Mouse (Mus musculus): ENCODE measurements at regions not wholly inside any gene's neighbourhood (a gene's known extent, or its start where the extent isn't known, plus 50 kb on each side); places are given as distances from the start of the nearest gene placed in this dataset.

- DNase-seq (ENCODE audit: low spot score), result no peak
These were observed 145.1 kb downstream of the Rps24 start for GRCm38 (mm10) chr14:24631994-24632393.

GRCm38 (mm10) chr14:24641853-24642252 is 154.9 kb downstream of the Rps24 start:
- no peak for DNase-seq (ENCODE audit: low spot score)

DNA sequence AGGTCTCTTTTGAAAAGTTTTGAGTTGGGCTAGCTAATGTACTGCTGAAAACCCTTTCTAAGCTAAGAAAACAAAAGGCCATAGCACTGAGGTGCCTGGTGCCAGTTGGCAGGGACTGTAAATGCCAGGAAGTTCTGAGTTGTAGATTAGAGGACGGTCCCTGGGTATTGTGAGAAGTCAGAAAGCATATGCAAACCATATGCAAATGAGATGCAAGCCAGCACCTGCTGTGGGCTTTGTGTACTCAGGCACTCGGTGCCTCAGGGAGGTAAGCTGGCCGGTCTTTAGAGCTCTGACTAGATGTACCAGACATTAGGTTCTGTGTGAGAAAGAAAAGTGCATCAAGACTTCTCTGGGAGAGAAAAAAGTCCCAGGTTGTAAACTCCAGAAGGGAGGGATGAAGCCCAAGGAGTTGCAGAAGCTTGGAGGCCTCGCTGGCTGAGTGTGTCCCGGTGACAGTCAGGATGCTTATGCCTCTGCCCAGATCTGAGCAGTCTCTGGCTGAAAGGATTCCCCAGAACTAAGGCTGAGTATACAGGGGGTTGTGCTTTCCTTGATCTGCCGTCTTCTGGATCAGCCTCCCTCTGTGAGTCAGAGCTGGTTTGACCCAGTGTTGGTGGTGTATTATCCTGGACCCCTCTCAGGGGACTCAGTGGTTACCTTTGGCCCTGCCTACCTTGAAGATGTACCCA is 157.3 kb downstream of the Rps24 start:
- no peak for DNase-seq (ENCODE audit: low spot score)

DNA sequence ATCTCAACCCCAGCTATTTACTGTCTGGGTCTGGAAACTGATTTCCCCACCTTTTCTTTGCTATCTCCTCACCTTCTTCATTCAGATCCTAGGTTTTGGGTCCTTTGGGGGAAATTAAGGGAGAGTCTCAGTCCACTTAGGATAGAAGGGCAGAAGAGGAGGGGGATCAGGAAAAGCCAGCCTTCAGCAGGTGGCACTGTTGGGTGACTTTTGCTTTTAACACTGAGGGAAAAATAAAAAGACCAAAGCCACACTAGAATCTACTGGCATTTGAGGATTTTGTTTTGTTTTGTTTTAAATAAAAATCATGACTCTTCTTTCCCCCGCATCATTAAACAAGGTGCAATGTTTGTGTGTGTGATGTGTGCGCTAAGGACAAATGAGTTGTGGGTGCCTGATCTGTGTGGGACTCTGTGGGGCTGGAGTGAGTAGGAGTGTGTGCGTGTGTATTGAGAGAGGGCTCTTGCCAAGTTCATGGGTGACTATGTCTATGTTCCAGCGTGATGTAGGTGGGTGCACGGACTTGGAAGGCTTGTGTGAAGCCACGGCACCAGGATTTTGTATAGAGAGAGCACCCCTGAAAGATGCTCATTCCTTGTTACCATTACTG is 159.4 kb downstream of the Rps24 start:
- peak; percentile 42 for DNase-seq (ENCODE audit: low spot score)

DNA sequence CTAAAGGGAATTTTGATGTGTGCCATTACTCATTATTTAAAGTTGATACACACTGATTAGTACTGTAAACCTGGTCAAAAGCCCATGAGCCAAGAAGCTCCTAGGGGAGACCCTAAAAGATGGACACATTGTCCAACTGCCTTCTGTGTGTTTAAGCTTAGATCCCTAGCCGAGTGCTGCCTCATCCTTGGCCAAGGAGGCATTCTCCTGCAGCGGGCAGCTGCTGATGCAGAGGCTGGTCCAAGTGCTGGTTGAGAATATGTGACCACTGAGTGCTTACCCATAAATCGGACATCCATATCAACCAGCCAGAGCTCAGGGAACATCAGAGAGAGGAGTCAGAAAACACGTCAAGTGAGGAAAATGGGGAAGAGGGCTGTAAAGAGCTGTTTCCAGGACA is 160.8 kb downstream of the Rps24 start:
- no peak for DNase-seq (ENCODE audit: low spot score)

DNA sequence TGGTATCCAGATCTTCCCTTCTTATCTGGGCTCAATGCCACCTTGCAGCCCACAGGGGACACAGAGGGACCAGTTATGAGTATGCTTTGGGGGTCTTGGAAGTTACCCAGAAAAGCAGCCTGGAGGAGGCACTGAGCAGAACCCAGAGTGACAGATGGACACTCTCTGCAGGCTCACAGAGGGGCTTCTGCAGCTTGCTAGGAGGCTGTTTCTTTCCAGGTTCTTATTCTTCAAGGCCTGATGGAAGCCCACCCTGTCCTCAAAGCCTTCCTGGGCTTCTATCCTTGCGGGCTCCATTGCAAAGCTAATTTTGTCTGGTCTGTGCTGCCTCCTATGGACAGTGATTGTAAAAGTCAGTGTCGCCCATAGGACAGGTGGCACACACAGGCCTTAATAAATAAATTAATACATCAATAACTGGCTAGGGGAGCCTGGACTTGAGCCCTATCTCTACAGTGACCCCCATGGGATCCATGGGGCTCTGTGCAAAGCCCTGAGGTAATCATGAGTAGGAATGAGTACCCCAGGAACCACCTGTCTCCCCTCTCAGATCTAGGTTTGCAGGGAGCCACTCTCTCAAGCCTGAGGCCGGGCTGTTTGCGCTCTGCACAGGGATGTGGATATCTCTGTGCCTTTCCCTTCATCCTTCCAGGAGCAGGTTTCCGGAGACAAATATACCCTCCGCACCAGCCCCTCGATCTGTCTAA is 163.4 kb downstream of the Rps24 start:
- DNase-seq (ENCODE audit: low spot score), result peak; percentile 26

DNA sequence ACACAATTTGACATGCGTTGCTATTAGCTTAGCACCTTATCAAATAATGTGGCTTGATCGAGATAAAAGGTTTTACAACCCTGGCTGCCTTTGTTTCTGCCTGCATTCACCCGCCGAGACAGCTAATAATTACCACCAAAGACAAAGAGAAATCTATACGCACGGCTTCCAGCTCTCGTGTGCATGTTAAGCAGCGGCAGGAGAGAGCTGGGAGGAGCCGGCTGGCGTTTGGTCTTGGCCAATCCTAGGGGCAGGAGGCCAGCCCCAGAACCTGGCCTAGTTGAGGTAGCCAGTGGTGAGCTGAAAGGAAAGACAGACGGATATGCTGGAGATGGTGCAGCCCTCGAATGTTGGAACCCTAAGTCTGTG is 164.0 kb downstream of the Rps24 start:
- DNase-seq (ENCODE audit: low spot score), result no peak

DNA sequence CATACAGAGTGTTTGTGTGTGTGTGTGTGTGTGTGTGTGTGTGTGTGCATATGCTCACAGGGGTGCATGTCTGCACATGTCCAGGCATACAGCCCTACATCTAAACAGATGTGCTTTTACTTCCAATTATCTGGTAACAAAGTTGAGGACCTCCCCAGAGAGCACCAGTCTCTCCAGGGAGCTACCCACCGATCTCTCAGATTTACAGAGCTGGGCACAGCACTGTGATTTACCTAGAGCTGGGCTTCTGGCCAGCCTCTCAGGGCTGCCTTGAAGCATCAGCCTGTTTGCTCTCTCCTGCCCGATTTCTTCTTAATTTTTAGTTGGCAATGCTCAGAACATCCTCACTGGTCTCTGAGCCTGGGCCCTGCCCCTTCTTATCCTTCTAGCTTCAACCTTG is 165.7 kb downstream of the Rps24 start:
- no peak for DNase-seq (ENCODE audit: low spot score)

DNA sequence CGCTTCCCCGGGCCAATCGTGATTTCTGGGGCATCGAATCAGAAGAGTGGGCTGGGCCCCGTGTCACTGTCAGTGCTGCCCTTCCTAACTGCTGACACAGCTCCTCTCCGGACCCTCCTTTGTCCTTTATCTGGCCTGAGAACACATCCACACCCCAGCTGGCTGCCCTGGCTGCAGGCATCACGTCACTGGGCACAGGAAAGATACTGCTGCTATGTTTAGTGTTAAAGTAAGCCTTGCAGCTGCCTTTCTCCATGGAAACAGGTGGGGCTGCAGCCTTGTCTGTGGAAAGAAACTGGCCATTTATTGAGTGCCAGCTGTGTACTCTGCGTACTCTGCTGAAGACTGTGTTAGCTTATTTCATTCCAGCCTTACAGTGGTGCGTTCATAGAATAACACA is 168.7 kb downstream of the Rps24 start:
- no peak for DNase-seq (ENCODE audit: low spot score)

DNA sequence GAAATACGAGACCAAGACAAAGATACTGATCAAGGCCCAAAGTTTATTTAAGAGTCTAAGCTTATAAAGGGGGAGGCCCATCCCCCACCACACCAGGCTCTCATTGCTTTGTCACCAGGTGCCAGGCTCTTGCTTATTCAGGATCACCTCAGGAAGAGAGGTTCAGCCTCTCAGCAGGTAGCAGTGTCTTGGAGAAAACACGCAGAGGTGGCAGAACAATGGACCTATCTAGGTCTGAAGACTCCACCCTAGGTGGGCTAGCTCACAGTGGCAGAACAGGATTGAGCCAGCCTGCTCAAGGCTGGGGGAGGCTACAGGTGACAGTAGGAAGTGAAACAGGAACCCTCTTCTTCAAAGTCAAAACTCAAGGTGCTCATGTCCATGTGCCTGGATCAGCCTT is 174.9 kb downstream of the Rps24 start:
- DNase-seq (ENCODE audit: low spot score), result no peak

- DNase-seq (ENCODE audit: low spot score), result no peak
These were observed 178.3 kb downstream of the Rps24 start for GRCm38 (mm10) chr14:24665210-24665609.

Measured in embryo, embryonic 10.5 days (tissue).